In genomic region chrX:56650885-56651284, GRCm38 (mm10) we compare ENCODE assay signal across 11 mouse cellular contexts. TPM values are rescaled to one million over a fixed set of nuclear protein-coding genes. Genes with fewer than 3 reads are reported as not detected.
DNase-seq lines count a peak whose midpoint lies in the region; ATAC-seq and TF ChIP-seq lines count a peak whose summit lies in the region.
"Had no signal": no experiment of that assay in that cellular context is flagged by ENCODE, and none has a peak within 500 bp of the region (broad histone marks: within the 10 kb centered on the region; RNA-seq: fewer than 3 reads in every experiment).

No protein-coding gene starts in this region.

- H3K9me3 ChIP-seq in lung, embryonic 16.5 days (ENCODE audit: control insufficient read depth, low read length) = no peaks in the 10 kb centered on the region
- no peaks in the 10 kb centered on the region for H3K9me3 ChIP-seq in hindbrain, postnatal 0 days (ENCODE audit: low read length)
- no peaks in the 10 kb centered on the region for H3K9me3 ChIP-seq in midbrain, embryonic 15.5 days
- H3K9me3 ChIP-seq: limb, embryonic 10.5 days had no signal

- no peaks in the 10 kb centered on the region for H3K36me3 ChIP-seq in lung, embryonic 16.5 days (ENCODE audit: control insufficient read depth, insufficient read depth, low read length)
- H3K36me3 ChIP-seq in hindbrain, postnatal 0 days (ENCODE audit: insufficient read depth, low read length) = no peaks in the 10 kb centered on the region
- H3K36me3 ChIP-seq in midbrain, embryonic 15.5 days (replicated peaks) = no peaks in the 10 kb centered on the region
- H3K36me3 ChIP-seq: limb, embryonic 10.5 days had no signal

- peak overlapping the region; percentile 86 for H3K27ac ChIP-seq in gastrocnemius, adult 2 months
- peak overlapping the region; percentile 82 for H3K27ac ChIP-seq in lung, embryonic 16.5 days (ENCODE audit: low read length)
- H3K27ac ChIP-seq in hindbrain, postnatal 0 days = no peak overlapping the region
- no peak overlapping the region for H3K27ac ChIP-seq in midbrain, embryonic 15.5 days
- H3K27ac ChIP-seq: limb, embryonic 10.5 days had no signal

- no peak for TF ChIP-seq CTCF in gastrocnemius, adult 2 months (IDR thresholded peaks at IDR 0.05)
- no peak for TF ChIP-seq CTCF in hindbrain, postnatal 0 days (IDR thresholded peaks at IDR 0.05; ENCODE audit: low read depth)

- WGBS in lung, embryonic 16.5 days = 49% methylated on average over 6 of the region's 6 CpGs
- WGBS in hindbrain, postnatal 0 days = 69% methylated on average over 6 of the region's 6 CpGs
- 68% methylated on average over 6 of the region's 6 CpGs for WGBS in midbrain, embryonic 15.5 days

- DNase-seq in gastrocnemius, adult 2 months = peak; percentile 48
- DNase-seq in gastrocnemius, postnatal 14 days = no peak
- peak; percentile 78 for DNase-seq in Muller cell, postnatal 12 days (ENCODE audit: inconsistent ontology term)
- peak; percentile 30 for DNase-seq in gonadal fat pad, adult 2 months (ENCODE audit: low read depth)
- no peak for DNase-seq in thymus, postnatal 25 days
- DNase-seq in hindbrain, postnatal 0 days (ENCODE audit: low spot score) = no peak
- DNase-seq: cerebellum, adult 2 months; lung, embryonic 14.5 days had no signal

- H3K4me2 ChIP-seq in lung, embryonic 16.5 days (ENCODE audit: low read depth, low read length) = no peak overlapping the region
- H3K4me2 ChIP-seq in hindbrain, postnatal 0 days (ENCODE audit: low read depth, low read length) = no peak overlapping the region
- no peak overlapping the region for H3K4me2 ChIP-seq in midbrain, embryonic 15.5 days
- H3K4me2 ChIP-seq: lung, embryonic 14.5 days had no signal

- no peak overlapping the region for H3K9ac ChIP-seq in lung, embryonic 16.5 days (ENCODE audit: low read length)
- H3K9ac ChIP-seq in hindbrain, postnatal 0 days (replicated peaks; ENCODE audit: low read length) = no peak overlapping the region
- no peak overlapping the region for H3K9ac ChIP-seq in midbrain, embryonic 15.5 days
- H3K9ac ChIP-seq: lung, embryonic 14.5 days had no signal

- H3K4me1 ChIP-seq in lung, embryonic 16.5 days (replicated peaks; ENCODE audit: control insufficient read depth, insufficient read depth, low read length) = no peaks in the 10 kb centered on the region; the same call in 1 of the 2 replicates
- H3K4me1 ChIP-seq in hindbrain, postnatal 0 days (ENCODE audit: insufficient read depth, low read length) = no peaks in the 10 kb centered on the region
- H3K4me1 ChIP-seq in midbrain, embryonic 15.5 days = no peaks in the 10 kb centered on the region
- H3K4me1 ChIP-seq: limb, embryonic 10.5 days had no signal

- peak; percentile 58 for ATAC-seq in lung, embryonic 16.5 days (ENCODE audit: low read depth)
- ATAC-seq in hindbrain, postnatal 0 days = no peak
- no peak for ATAC-seq in midbrain, embryonic 15.5 days (replicated peaks)

- H3K4me3 ChIP-seq in gastrocnemius, adult 2 months = no peak overlapping the region
- no peak overlapping the region for H3K4me3 ChIP-seq in lung, embryonic 16.5 days (ENCODE audit: low read length)
- H3K4me3 ChIP-seq in hindbrain, postnatal 0 days (ENCODE audit: low read length) = no peak overlapping the region
- H3K4me3 ChIP-seq in midbrain, embryonic 15.5 days = no peak overlapping the region
- H3K4me3 ChIP-seq: limb, embryonic 10.5 days had no signal

- intact Hi-C loops in gastrocnemius, adult 2 months (cut with DNase I) = loop anchor here (1.0 to 2.0 kb wide), 3 partner anchors 100 to 188 kb away; no protein-coding TSS in a partner anchor
- intact Hi-C loops in gastrocnemius, postnatal 14 days (cut with DNase I; ENCODE audit: low total_unique reads) = loop anchor here (10.0 kb wide), 1 partner anchor 84 kb away; the partner anchor contains the start of gene Fhl1

- no peaks in the 10 kb centered on the region for H3K27me3 ChIP-seq in lung, embryonic 16.5 days (ENCODE audit: control insufficient read depth, insufficient read depth, low read depth, low read length)
- H3K27me3 ChIP-seq in hindbrain, postnatal 0 days (ENCODE audit: insufficient read depth, low read length) = no peaks in the 10 kb centered on the region
- H3K27me3 ChIP-seq in midbrain, embryonic 15.5 days (replicated peaks) = no peaks in the 10 kb centered on the region

RNA-seq across cellular contexts. Expression of gene Slc9a6, which starts 41.3 kb away (rescaled TPM):
- 10 to 100 TPM; 24.9 to 31.3 TPM for total RNA-seq in gastrocnemius, adult 2 months (2021)
- 10 to 100 TPM; 14.9 to 19.7 TPM for total RNA-seq in gastrocnemius, postnatal 14 days (2021)
- 49.1 and 58.5 TPM in 2 replicates for polyA plus RNA-seq in gonadal fat pad, adult 2 months (2012; rRNA removed)
- polyA plus RNA-seq in lung, embryonic 16.5 days (2015; fragmentation: Nextera tagmentation; extraction: Ambion mirVana) = 11.7 and 13.0 TPM in 2 replicates
- total RNA-seq in hindbrain, postnatal 0 days (2014; rRNA removed) = 78.7 and 84.0 TPM in 2 replicates
- polyA plus RNA-seq in hindbrain, postnatal 0 days (2015; fragmentation: Nextera tagmentation; extraction: Ambion mirVana) = 53.3 and 59.2 TPM in 2 replicates
- 68.0 and 73.9 TPM in 2 replicates for polyA plus RNA-seq in midbrain, embryonic 15.5 days (2015; fragmentation: Nextera tagmentation; extraction: Ambion mirVana)

RNA-seq across cellular contexts. Expression of gene Mmgt1, which starts 53.0 kb away (rescaled TPM):
- 10 to 100 TPM; 25.0 to 27.2 TPM for total RNA-seq in gastrocnemius, adult 2 months (2021)
- total RNA-seq in gastrocnemius, postnatal 14 days (2021) = 10 to 100 TPM; 16.7 to 17.4 TPM
- polyA plus RNA-seq in gonadal fat pad, adult 2 months (2012; rRNA removed) = 10.9 and 14.9 TPM in 2 replicates
- polyA plus RNA-seq in lung, embryonic 16.5 days (2015; fragmentation: Nextera tagmentation; extraction: Ambion mirVana) = 23.1 and 27.6 TPM in 2 replicates
- 61.9 and 67.7 TPM in 2 replicates for total RNA-seq in hindbrain, postnatal 0 days (2014; rRNA removed)
- polyA plus RNA-seq in hindbrain, postnatal 0 days (2015; fragmentation: Nextera tagmentation; extraction: Ambion mirVana) = 38.6 and 39.5 TPM in 2 replicates
- polyA plus RNA-seq in midbrain, embryonic 15.5 days (2015; fragmentation: Nextera tagmentation; extraction: Ambion mirVana) = 55.3 and 57.9 TPM in 2 replicates

Comparison
In these comparisons a context has a peak if more than half of its experiments do, and no peak if none do; other contexts are left out.
1. DNase-seq: peak in gastrocnemius, adult 2 months (single experiment), Muller cell, postnatal 12 days (single experiment) and gonadal fat pad, adult 2 months (single experiment); none in gastrocnemius, postnatal 14 days (single experiment), thymus, postnatal 25 days (single experiment) and hindbrain, postnatal 0 days (single experiment).
2. H3K27ac ChIP-seq: peak in gastrocnemius, adult 2 months (single experiment) and lung, embryonic 16.5 days (single experiment); none in hindbrain, postnatal 0 days (single experiment) and midbrain, embryonic 15.5 days (single experiment).